Mouse (Mus musculus) adrenal gland, postnatal 14 days (tissue): Measurements from ENCODE around the gene Abhd5. TPM values are rescaled to one million over a fixed set of nuclear protein-coding genes. Genes with fewer than 3 reads are reported as not detected.
"Not testable (repeated sequence)": the region's sequence is repeated elsewhere in the genome, so short reads cannot be mapped to it uniquely, and the experiment has no call there.

Source experiments
- DNase-seq: peaks from one replicate; pipeline ENCODE4 v3.0.0; 2021; ENCODE audit warnings: mixed read lengths
- long read RNA-seq, 2 experiments: library from polyadenylated mRNA; stranded (forward); transcript quantifications; one replicate each; pipeline ENCODE4 v2.0.0; 2021
- total RNA-seq: library from RNA; stranded (reverse); gene quantifications from 2 replicates; pipeline ENCODE4 v1.2.3, GENCODE M21; 2021

Gene Abhd5
- 72.9 and 79.9 TPM in 2 replicates for total RNA-seq
- long read RNA-seq, experiment 1, transcript Abhd5-204 (7 exons, 3,157 nt) = major isoform, 46 of 81 reads
- long read RNA-seq, experiment 1, partial matches to known transcripts = 4 of 81 reads
- long read RNA-seq, experiment 1, other reads (novel, unspliced or antisense) = 28 of 81 reads
- long read RNA-seq, experiment 2, transcript Abhd5-204 (7 exons, 3,157 nt) = major isoform, 48 of 68 reads
- long read RNA-seq, experiment 2, partial matches to known transcripts = 9 of 68 reads
- long read RNA-seq, experiment 2, other reads (novel, unspliced or antisense) = 11 of 68 reads

DNA sequence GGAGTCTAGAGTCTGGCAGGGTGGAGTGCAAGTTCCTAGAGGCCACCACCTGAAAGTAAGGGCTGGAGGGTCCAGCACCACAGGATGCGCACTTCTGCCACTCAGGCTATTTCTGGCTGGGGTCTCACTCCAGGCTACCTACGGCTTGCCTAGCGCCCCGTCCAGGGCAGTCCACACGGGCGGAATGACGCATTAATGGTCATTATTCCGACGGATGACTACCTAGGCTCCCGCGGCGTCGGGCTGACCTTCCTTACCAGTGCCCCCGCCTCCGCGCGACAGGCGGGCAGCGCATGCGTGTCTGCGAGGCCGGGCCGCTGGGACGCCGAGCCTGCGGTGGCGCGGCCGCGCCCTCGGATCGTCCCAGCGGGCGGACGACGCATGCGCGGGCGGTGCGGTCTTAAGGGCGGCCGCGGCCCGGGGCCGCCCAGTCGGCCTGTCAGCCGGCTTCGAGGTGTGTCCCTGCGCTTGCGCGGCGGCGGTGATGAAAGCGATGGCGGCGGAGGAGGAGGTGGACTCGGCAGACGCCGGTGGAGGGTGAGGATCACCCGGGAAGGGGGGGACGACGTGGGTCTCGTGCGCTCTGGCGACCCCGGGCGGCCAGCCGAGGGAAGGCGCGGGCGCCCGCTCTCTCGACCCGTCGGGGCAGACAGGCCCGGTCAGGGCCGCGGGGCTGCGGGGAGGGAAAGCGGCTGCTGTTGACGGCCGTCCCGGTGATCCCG, at the start of gene Abhd5:
Gene Abhd5 (plus strand): TSS at position 306 of the 722 bp plus-strand sequence.
- DNase-seq = peak; percentile 100

DNA sequence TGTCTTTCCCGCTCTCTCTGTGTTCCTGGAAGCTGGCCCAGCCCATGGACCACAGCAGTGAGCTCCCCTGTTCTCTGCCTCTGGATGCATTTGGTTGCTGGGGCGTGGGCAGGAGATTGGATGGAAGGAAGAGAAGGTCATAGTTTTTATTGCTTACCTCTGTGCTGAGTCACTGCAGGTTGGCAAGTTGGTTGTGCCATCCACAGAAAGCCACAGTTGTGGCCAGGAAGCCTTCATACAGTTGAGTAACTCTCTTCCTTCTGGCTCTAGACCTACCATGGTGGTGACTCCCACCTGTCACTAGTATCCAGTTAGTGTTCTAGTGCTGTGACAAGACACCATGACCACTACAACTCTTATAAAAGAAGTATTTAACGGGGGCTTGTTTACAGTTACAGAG, 46.1 kb upstream of the Abhd5 start:
- DNase-seq = peak; percentile 10

DNA sequence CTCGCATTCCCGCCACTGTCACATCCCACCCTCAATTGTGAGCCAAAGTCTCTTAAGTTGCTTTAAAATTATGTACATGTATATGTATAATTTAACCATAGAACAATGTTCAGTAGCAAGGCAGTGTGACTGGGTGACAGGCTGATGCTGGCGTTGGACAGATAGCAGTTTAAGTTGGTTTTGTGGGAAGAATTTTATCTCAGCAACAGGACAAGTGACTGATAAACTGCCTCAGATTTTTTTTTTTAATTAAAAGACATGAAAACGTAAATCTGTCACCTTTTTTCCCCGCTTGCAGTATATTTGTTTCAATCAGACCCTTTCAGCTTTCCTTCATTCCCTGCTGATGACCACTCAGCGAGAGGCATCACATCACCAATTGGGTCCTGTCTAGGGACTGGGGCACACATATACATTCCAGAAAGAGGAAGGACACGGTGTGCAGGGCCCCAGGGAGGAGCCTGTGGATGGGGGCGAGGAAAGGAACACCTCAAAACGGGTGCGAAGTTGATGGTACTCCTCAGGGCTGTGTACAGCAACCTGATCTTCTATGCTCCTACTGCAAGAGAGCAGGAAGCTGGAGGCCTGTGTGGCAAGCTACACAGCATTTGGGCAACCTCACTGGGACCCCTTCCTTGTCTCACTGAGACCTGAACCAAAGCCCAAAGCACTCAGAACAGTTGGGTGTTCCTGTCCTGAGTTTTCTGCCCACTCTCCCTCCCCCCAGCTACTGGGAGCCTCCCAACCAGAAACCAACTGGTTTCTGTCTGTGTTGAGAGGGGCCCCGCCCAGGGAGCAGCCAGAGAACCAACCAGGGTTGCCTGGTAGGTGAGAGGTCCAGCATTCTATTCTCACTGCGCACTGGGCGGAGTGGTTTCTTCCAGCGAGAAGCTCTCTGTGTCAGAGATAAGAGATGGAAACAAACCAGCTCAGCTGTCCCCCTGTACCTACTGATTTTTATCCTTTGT, 42.1 kb upstream of the Abhd5 start:
- DNase-seq = peak; percentile 60

DNA sequence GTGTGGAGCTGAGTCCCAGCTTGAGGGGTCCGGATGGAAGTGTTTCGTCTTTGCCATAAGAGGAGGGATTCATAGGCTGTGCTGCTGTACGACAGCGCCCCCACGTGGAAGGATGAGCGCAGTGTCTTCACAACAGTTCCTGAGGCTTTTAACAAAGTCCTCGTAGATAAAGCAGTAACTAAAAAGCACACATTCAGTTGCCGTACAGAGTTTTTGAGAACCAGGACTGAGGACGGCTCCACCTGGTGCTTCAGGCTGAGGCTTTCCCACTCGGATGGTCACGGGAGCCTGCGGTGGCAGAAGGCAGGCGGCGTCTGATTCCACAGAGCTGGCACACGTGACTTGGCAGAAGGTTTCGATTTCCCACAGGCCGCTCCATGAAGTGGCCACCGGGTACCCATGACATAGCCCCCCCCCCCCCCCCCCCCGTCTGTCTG, 40.8 kb upstream of the Abhd5 start:
- peak; percentile 90 for DNase-seq

DNA sequence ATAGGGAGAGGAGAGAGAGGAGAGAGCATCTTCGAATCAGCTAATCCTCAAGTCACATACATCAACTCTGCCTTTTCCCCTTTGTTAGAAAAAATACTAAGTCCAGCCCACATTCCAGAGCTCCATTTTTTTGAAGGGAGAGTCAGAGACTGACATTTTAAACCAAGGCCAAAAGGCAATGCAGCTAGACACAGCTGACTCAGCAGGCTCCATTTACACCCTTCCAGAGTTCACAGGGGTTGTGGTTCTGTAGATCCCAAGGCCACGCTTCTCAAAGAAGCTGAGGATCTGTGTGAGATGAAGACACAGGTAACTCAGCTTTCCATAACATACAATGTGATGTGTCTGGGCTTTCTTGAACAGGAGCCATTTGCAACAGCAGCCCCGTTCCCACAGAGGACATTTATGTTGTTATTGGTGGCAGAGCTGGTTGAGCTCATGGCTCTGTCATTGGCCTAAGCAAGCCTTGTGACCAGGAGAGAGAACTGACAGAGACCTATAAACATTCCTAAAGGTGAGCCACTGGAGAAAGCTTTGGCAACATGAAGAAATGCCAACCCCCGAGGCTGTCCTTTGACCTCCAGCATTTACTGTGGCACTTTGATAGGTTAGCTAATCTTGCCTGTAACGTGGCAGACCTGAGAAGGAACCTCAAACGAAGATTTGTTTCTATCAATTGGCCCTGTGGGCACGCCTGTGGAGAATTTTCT, 40.2 kb upstream of the Abhd5 start:
- peak; percentile 74 for DNase-seq

DNA sequence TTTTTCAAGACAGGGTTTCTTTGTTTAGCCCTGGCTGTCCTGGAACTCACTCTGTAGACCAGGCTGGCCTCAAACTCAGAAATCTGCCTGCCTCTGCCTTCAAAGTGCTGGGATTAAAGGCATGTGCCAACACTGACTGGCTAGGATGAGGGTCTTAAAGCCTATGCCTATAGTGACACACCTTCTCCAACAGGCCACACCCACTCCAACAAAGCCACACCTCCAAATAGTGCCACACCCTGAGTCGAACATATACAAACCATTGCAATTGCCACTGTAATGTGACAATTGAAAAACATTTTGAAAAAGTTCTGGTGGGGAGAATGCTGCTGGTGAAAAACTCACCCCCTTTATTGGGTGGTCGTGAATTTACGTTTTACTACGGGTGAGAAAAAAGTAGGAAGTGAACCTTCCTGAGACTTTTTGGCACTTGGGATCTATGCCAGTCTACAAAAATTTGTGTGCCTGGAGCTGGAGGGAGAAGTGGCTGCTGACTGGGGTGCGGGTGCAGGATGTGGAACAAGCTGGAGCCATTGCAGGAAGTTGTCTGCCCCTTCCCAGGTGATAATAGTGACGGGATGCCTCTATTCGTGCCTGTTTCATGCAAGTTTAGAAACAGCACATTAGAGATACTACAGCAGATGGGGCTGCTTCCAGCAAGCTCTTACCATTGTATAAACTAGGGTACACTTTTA, 39.0 kb upstream of the Abhd5 start:
- DNase-seq = no peak

DNA sequence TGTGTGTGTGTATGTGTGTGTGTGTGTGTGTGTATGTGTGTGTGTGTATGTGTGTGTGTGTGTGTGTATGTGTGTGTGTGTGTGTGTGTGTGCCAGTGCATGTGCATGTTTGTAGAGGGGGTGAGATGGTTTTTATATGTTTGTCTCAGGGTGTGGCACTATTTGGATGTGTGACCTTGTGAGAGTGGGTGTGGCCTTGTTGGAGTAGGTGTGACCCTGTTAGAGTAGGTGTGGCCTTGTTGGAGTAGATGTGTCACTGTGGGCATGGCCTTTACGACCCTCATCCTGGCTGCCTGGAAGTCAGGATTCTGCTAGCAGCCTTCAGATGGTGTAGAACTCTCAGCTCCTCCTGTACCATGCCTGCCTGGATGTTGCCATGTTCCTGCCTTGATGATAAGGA, 38.3 kb upstream of the Abhd5 start:
- DNase-seq = not testable (repeated sequence)

DNA sequence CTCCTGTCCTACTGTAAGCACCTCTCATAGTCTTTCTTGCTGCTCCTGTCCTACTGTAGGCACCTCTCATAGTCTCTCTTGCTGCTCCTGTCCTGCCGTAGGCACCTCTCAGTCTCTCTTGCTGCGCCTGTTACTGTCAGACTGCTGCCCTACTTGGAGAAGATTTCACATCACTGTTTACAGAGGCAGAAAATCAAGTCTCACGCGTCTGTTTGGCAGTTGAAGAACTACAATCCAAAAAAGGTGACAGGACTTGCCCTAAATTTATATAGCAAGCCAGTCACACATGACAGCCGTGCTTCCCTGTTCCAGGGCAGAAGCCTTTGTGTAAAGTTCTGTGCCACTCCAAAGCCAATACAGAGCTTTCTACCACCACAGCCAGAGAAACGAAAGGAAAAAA, 37.0 kb upstream of the Abhd5 start:
- DNase-seq = no peak

DNA sequence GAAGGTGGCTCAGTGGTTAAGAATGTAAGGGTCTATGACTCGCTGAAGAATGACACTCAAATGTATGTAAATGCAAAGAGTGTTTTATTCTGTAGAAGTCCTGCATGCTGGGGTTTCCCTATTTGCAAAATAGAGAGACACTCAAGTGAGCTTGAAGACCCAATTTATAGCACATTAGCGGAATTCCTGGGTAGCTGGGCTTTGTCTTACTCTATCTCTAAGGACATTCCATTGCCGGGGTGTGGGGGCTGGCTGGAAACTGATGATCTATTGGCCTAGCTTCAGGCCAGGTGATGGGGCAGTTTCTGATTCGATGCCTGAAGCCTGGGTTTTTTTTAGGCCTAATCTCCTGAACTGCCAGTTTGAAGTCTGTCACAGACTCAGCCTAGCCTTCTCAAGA, 36.5 kb upstream of the Abhd5 start:
- DNase-seq = no peak

DNA sequence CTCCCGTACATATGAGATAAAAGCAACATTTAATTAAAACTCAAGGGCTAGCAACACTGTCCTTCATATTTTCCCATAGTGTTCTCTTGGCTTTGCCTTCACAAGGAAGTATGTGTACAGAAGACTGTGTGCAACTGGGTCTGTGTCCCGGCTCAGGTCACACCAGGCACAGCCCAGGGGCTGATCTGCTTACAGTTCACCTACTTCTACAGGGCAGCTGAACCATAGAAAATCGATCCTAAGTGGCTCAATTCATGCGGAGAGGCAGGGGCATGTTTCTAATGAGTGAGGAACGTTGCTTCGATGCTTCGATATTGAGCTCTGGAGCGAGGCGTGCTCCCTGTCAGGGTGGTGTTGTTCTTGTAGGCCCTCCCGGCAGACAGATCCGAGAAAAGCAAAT, 35.9 kb upstream of the Abhd5 start:
- DNase-seq = no peak

DNA sequence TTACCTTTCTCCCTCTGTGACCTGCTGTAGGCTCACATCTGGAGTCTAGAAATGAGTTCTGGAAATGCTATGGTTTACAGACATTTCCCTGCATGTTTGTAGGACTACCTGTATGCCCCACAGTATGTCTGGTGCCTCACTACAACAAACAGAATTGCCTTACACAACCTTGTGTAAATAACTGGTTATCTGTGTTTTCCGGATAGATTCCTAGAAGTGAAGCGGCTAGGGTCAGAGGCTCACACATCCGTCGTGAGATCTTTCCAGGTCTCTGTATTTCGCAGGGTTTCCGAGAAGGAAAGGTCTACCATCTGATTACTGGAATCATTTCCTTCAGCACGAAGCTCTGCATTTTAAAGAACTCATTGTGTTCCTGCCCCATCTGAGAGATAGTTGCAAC, 34.8 kb upstream of the Abhd5 start:
- no peak for DNase-seq

DNA sequence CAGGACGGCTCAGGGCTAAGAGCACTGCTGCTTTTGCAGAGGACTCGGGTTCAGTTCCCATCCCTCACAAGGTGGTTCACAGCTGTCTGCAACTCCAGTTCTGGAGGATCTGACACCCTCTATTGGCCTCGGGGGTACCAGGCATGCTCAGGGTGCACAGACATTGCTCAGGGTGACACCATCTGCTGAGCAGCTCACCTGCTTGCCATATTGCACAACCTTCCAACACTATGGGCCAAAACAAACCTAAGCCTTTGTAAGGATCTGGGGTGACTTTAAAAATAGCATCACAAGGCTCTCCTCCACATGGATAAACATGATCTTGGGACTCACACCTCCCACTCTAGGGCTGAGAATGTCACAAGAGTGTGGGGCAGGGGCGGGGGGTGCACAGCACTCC, 30.8 kb upstream of the Abhd5 start:
- DNase-seq = no peak

DNA sequence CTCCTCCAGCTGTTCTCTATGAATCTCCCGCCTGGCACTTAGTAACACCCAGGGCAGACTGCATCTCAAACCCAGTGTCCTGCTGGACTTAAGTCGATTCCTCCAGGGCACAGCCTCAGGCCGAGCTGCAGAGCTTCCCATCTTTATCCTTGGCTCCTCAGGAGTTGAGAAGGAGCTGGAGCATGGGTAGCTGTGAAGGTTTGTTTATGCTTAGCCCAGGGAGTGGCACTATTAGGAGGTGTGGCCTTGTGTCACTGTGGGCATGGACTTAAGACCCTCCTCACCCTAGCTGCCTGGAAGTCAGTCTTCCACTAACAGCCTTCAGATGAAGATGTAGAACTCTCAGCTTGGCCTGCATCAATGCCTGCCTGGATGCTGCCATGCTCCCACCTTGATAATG, 29.1 kb upstream of the Abhd5 start:
- DNase-seq = no peak

DNA sequence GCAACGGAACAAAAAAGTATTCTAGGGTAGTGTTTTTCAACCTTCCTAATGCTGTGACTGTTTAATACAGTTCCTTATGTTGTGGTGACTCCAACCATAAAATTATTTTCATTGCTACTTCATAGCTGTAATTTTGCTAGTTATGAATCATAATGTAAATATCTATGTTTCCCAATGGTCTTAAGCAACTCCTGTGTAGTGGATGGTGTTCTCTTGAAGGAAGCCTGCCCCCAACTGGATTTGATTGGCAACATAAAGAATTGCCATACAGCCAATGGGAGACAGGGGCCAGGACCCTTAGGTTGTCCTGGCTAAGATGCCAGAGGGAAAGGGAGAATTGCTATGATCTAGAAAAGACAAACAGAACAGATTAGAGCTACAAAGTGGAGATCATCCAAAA, 25.4 kb upstream of the Abhd5 start:
- no peak for DNase-seq

DNA sequence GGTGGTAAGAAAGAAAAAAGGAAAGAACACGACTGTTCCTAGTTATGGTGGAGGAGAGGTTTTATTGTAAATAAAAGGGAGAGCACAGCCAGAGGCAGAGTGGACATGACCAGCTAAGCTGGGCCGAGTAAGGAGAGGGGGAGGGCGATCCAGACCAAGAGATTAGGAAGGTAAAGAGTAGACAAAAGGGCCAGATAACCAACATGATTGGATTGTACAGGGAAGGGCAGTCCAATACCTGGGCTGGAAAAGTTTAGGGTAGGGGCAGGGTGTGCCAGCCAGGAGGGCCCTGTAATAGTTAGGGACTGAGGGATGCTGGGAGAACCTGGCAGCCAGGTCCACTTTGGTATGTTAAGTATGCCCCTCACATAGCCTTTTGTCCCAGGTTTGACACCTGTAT, 23.2 kb upstream of the Abhd5 start:
- no peak for DNase-seq

DNA sequence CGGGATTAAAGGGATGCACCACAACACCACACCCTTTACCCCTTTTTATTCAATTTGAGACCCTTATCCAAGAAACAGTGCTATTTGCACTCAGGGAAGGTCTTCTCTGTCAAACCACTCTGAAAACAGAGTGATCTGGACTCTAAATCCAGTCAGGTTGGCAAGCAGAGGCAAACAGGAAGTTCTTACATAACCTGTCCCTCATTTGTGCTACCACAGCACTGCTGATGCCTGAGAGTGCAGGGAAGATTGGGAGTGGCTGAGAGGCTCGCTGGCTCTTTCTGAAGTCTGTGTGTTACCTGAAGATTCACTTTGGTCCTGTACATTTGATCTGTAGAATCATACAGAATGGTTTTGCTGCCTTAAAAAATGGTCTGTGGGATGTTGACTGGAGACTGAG, 14.7 kb upstream of the Abhd5 start:
- DNase-seq = no peak

DNA sequence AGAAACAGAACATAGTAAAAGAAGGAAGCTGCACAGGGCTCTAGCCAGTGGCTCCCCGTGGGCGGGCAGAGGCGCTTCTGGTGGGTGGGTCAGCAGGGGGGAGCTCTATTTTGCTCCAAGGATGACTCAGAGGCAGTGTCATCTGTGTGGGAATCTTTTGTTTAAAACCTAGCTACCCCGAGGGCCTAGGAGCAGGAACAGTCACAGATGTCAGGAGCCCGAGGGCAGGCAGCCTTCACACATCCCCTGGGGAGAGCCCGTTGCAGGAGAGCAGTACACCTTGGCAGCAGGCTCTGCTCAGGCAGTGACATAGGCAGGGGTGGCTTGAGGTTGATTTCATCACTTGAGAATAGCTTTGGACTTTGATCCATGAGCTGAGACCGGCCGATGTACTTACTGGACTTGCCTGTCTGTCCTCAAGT, 13.9 kb upstream of the Abhd5 start:
- DNase-seq = peak; percentile 33

DNA sequence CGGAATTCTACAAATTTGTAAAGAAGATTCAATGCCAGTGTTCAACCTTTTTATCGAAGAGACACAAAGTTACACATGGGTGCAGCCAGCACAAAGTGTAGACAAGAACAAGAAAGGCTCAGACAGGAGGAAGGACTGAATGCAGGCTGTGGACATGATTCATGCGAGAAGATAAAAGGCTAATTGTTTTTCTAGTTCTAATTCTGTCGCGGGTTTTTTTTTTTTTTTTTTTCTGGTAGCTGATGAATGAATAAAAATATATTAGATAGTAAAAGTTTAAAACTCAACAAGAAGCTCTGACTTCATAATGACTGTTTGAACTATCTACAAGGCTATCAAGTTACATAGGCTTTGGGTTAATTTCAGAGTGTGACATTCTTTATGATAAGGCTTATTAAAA, 11.4 kb upstream of the Abhd5 start:
- DNase-seq = no peak

DNA sequence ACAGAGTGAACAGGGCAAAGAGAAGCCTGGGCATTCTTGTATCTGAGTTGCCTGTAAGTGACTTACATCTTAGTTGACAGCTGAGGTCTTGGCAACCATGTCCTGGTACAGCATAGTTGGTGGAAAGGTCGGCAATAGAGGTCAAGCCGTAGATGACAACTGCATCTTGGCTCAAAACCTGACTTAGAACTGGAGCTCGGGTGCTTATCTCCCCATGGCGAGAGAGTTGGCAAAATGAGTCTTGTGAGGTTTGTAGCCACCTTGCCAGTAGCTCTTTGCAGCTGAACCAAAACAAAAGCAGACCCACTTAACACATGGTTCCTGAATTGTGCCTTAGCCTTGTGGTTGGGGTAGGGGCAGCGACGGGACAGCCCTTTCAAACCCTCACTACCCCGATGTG, 8.0 kb upstream of the Abhd5 start:
- no peak for DNase-seq

DNA sequence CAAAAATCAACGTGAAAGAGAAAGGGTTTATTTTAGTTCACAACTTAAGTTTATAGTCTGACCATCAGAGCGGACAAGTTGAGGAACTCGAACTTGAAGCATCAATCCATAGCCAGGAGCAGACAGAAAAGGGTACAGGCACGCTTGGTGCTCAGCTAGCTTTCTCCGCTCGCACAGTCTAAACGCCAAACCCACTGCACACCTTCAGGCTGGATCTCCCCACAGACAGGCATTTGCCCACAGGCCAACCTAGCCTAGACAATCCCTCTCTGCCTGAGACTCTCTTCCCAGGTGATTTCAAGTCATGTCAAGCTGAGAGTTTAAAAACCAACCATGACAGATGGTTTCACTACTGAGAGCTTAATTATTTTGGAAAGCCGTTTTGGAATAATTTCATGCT, 6.8 kb upstream of the Abhd5 start:
- DNase-seq = no peak

DNA sequence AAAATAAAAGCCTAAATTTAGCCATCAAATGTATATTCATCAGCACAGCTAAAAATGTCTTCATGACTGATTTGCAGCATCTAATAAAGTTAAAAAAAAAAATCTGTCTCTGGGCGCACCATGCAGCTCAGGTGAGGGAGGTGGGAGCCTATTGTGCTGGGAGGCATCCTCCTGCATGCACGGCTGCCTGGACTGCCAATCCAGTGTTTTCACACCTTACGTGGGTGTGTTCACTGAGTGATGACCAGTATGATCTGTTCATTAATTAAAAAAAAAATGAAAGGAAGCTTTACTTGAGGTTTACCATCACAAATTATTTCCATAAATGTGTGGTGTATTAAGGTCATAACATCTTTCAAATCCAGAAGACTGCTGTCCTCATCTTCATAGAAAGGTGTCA, 6.1 kb upstream of the Abhd5 start:
- DNase-seq = no peak

DNA sequence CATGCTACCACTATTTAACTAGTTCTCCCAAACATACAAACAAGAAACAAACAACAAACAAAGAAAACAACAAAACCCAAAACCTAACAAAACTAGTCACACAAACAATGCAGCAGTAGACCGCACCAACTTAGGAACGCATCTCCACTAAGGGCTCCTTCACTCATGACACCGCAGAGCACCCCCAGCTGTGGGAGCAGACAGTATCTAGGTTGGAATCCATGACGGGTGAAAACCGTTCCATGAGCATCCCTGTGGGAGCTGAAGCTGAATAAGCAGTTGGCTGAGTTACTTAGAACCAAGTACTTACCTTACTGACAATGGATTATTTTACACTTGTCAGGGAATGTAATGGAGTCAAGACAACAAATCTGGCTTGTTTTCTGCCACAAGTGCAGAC, 5.3 kb upstream of the Abhd5 start:
- DNase-seq = no peak
